Mouse (Mus musculus): ENCODE results near the gene Rwdd1. TPM values are rescaled to one million over a fixed set of nuclear protein-coding genes. Genes with fewer than 3 reads are reported as not detected.
"Not testable (repeated sequence)": the region's sequence is repeated elsewhere in the genome, so short reads cannot be mapped to it uniquely, and the experiment has no call there.

Rwdd1 gene
- polyA plus RNA-seq, 2 experiments, result 30.7 to 47.6 TPM

DNA sequence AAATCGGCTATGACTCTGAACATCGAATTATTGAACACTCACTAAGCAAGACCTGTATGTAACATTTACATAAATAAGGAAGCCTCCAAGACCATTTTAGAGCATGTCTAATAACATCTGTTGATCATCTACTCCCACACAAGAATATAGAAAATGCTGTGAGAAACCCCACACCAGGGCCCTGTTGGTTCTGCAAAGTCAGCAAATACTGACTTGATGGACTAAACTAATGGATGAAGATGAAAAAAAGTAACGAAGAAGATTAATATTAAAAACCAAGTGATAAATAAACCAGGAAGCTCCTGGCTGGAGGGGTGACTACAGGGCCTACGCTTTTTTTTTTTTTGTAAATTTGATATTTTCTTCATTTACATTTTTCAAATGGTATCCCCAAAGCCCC, 6.8 kb downstream of the Rwdd1 start:
- Histone ChIP-seq H3K27ac (no peak overlapping the region), H3K9me3 (ENCODE audit: control insufficient read depth, low read length) (no peaks in the 10 kb centered on the region), H3K36me3 (replicated peaks; ENCODE audit: control insufficient read depth, insufficient read depth, low read depth) (no peaks in the 10 kb centered on the region; the same call in 1 of the 2 replicates), H3K4me2 (ENCODE audit: low read depth) (no peak overlapping the region), H3K4me1 (replicated peaks; ENCODE audit: control insufficient read depth in 2 of 2, insufficient read depth in 2 of 2, low read length in 1 of 2) (peaks cover 0 to 6% of the 10 kb centered on the region in 2 experiments), H3K27me3 (ENCODE audit: control insufficient read depth, insufficient read depth, low read length) (no peaks in the 10 kb centered on the region), H3K9ac (replicated peaks) (no peak overlapping the region), H3K4me3 (ENCODE audit: insufficient read depth in 1 of 2, low read depth in 2 of 2, low read length in 2 of 2) (no peak overlapping the region)
- 85% methylated on average over 4 of the region's 4 CpGs for WGBS (ENCODE audit: insufficient replicate concordance)
- TF ChIP-seq EP300 (IDR thresholded peaks at IDR 0.05; ENCODE audit: low read depth), result no peak
- TF ChIP-seq CTCF (IDR thresholded peaks at IDR 0.05; ENCODE audit: low read depth), result no peak
- DNase-seq (ENCODE audit: low read depth in 3 of 3, low spot score in 3 of 3) (no peak), ATAC-seq (ENCODE audit: insufficient read depth) (no peak)

DNA sequence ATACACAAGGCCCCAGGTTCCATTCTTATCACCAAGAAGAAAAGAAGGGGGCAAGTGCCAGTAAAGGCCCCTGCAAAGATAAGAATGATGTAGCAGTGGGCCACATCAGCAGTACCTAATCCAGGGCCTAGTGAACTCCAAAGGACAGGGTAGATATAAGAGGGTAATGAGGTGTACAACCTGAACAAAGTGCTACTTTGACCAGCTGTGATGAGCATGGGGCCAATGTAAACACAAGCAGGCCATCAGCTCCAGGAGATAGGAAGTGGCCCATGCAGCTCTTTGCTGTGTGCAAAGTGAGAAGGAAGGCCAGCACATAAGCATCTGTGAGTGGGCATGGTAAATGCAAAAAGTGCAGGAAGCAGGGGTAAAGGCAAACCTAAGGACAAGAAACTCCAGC, 21.0 kb downstream of the Rwdd1 start:
- Histone ChIP-seq H3K9ac (replicated peaks) (no peak overlapping the region), H3K36me3 (replicated peaks; ENCODE audit: control insufficient read depth, insufficient read depth, low read depth) (peaks cover 5% of the 10 kb centered on the region), H3K4me2 (ENCODE audit: low read depth) (no peak overlapping the region), H3K4me3 (ENCODE audit: insufficient read depth in 1 of 2, low read depth in 2 of 2, low read length in 2 of 2) (no peak overlapping the region), H3K4me1 (replicated peaks; ENCODE audit: control insufficient read depth in 2 of 2, insufficient read depth in 2 of 2, low read length in 1 of 2) (peaks cover 0 to 3% of the 10 kb centered on the region in 2 experiments; a peak in 1 of 4 replicates), H3K27ac (no peak overlapping the region), H3K27me3 (ENCODE audit: control insufficient read depth, insufficient read depth, low read length) (no peaks in the 10 kb centered on the region), H3K9me3 (ENCODE audit: control insufficient read depth, low read length) (no peaks in the 10 kb centered on the region)
- TF ChIP-seq CTCF (IDR thresholded peaks at IDR 0.05; ENCODE audit: low read depth) (no peak), EP300 (IDR thresholded peaks at IDR 0.05; ENCODE audit: low read depth) (no peak)
- ATAC-seq (ENCODE audit: insufficient read depth) (0 out of 2 replicates have a peak, but pooled peaks have one; percentile 15), DNase-seq (ENCODE audit: low read depth in 3 of 3, low spot score in 3 of 3) (no peak)

DNA sequence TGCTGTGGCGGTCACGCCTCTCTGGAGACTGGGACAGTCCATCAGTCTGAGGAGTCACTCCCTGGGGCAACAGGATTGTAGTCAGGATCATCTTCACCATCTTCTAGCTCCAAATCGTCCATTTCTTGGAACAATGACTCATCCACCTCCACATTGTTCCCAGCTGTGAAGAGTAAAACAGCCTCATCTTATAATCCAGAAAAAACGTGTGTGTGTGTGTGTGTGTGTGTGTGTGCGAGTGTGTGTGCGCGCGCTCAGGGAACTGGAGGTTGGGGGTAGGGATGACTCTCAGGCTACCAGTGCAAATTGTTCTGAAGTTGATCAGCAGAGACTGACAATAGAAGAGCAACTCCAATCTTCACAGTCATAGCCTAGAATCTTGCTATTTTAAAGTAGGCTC, 22.7 kb downstream of the Rwdd1 start:
- DNase-seq (ENCODE audit: low read depth in 3 of 3, low spot score in 3 of 3); H3K4me3 ChIP-seq (ENCODE audit: insufficient read depth in 1 of 2, low read depth in 2 of 2, low read length in 2 of 2); ATAC-seq (ENCODE audit: insufficient read depth); H3K27me3 ChIP-seq (ENCODE audit: control insufficient read depth, insufficient read depth, low read length); H3K9ac ChIP-seq (replicated peaks); H3K4me1 ChIP-seq (replicated peaks; ENCODE audit: control insufficient read depth in 2 of 2, insufficient read depth in 2 of 2, low read length in 1 of 2); H3K27ac ChIP-seq; H3K9me3 ChIP-seq (ENCODE audit: control insufficient read depth, low read length); H3K36me3 ChIP-seq (replicated peaks; ENCODE audit: control insufficient read depth, insufficient read depth, low read depth); H3K4me2 ChIP-seq (ENCODE audit: low read depth): not testable (repeated sequence)
- 74% methylated on average over 6 of the region's 8 CpGs for WGBS (ENCODE audit: insufficient replicate concordance)

DNA sequence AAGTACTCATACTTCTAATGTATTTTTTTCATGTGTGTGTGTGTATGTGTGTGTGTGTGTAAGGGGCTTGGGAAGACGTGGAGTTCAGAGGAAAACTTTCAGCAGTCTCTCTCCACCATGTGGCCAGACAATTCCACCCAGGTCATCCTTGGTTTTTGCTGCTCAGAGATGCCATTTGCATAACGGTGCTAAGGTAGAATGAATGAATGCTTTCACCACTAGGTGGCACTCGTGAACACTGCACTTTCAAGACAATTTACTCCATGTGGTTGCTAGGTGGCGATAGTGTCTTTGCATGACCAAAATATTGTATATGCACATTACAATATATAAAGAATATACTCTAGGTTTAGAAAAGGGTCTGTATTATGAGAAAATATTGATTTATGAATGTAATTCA, 32.7 kb downstream of the Rwdd1 start:
- no peak overlapping the region for H3K9ac ChIP-seq (replicated peaks)
- no peak overlapping the region for H3K27ac ChIP-seq
- WGBS (ENCODE audit: insufficient replicate concordance), result 10% methylated on average over 4 of the region's 4 CpGs
- no peaks in the 10 kb centered on the region for H3K4me1 ChIP-seq (replicated peaks; ENCODE audit: control insufficient read depth in 2 of 2, insufficient read depth in 2 of 2, low read length in 1 of 2)
- H3K27me3 ChIP-seq (ENCODE audit: control insufficient read depth, insufficient read depth, low read length), result no peaks in the 10 kb centered on the region
- no peaks in the 10 kb centered on the region for H3K36me3 ChIP-seq (replicated peaks; ENCODE audit: control insufficient read depth, insufficient read depth, low read depth)
- no peak overlapping the region for H3K4me2 ChIP-seq (ENCODE audit: low read depth)
- TF ChIP-seq EP300 (IDR thresholded peaks at IDR 0.05; ENCODE audit: low read depth), result no peak
- TF ChIP-seq CTCF (IDR thresholded peaks at IDR 0.05; ENCODE audit: low read depth), result peak; percentile 97
- ATAC-seq (ENCODE audit: insufficient read depth) (peak; percentile 61; the same call in 1 of the 2 replicates), DNase-seq (ENCODE audit: low read depth in 3 of 3, low spot score in 3 of 3) (peak; percentile 60 to 62 (median 62))
- H3K9me3 ChIP-seq (ENCODE audit: control insufficient read depth, low read length), result no peaks in the 10 kb centered on the region
- no peak overlapping the region for H3K4me3 ChIP-seq (ENCODE audit: insufficient read depth in 1 of 2, low read depth in 2 of 2, low read length in 2 of 2)

DNA sequence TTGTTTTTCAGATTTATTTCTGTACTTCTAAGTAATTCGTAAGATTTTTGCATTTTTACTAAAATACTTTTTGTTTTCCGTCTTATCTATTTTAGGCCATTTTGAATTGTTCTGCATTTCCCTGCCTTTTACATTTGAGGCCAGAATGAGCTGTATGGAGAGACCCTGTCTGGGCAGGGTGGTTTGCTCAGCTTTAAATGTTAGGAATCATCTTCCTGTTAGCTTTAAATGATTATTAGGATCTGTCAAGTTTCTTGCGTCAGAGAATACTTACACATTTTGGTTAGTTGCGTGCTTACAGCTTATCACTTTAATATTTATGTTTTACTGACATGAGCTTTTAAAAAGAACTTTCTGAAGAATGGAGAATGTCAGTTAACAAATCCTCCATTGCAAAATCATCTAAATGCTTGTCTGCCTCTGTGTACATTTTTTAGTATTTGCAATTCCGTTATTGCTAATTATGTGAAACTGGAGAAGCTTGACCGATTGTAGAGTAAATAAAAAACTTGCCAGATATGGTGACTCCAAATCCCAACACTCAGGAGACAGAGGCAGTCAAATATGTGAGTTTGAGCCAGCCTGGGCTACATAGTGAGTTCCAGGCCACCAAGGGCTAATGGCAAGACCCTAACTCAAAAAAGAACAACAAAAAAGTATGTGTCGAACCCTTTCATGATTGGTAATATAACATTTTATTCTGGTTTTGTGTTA, 44.5 kb downstream of the Rwdd1 start:
- ATAC-seq (ENCODE audit: insufficient read depth) (no peak), DNase-seq (ENCODE audit: low read depth in 3 of 3, low spot score in 3 of 3) (no peak)
- H3K4me2 ChIP-seq (ENCODE audit: low read depth), result no peak overlapping the region
- H3K9ac ChIP-seq (replicated peaks), result no peak overlapping the region
- H3K27me3 ChIP-seq (ENCODE audit: control insufficient read depth, insufficient read depth, low read length), result no peaks in the 10 kb centered on the region
- H3K9me3 ChIP-seq (ENCODE audit: control insufficient read depth, low read length), result no peaks in the 10 kb centered on the region
- H3K4me3 ChIP-seq (ENCODE audit: insufficient read depth in 1 of 2, low read depth in 2 of 2, low read length in 2 of 2), result no peak overlapping the region
- 75% methylated on average over 7 of the region's 7 CpGs for WGBS (ENCODE audit: insufficient replicate concordance)
- TF ChIP-seq EP300 (IDR thresholded peaks at IDR 0.05; ENCODE audit: low read depth) (no peak), CTCF (IDR thresholded peaks at IDR 0.05; ENCODE audit: low read depth) (no peak)
- no peaks in the 10 kb centered on the region for H3K4me1 ChIP-seq (replicated peaks; ENCODE audit: control insufficient read depth in 2 of 2, insufficient read depth in 2 of 2, low read length in 1 of 2)
- no peaks in the 10 kb centered on the region for H3K36me3 ChIP-seq (replicated peaks; ENCODE audit: control insufficient read depth, insufficient read depth, low read depth)
- no peak overlapping the region for H3K27ac ChIP-seq

All from liver, embryonic 14.5 days (tissue).